Mouse (Mus musculus): ENCODE data around the gene Rdh7. TPM values are rescaled to one million over a fixed set of nuclear protein-coding genes. Genes with fewer than 3 reads are reported as not detected.
"Not testable (repeated sequence)": the region's sequence is repeated elsewhere in the genome, so short reads cannot be mapped to it uniquely, and the experiment has no call there.

The Rdh7 gene
- polyA plus RNA-seq, 1 experiment: not detected

GRCm38 (mm10) chr10:127917651-127918050 lies 29.0 kb upstream of the Rdh7 start:
- Histone ChIP-seq H3K4me3 (ENCODE audit: insufficient read depth, low read length) (no peak overlapping the region), H3K4me1 (ENCODE audit: control insufficient read depth, insufficient read depth, low read length) (no peaks in the 10 kb centered on the region), H3K27ac (ENCODE audit: insufficient read depth, low read length) (no peak overlapping the region)
- no peak for TF ChIP-seq POLR2A (IDR thresholded peaks at IDR 0.05; ENCODE audit: low read depth, low read length)
- no peak for TF ChIP-seq CTCF (IDR thresholded peaks at IDR 0.05; ENCODE audit: borderline replicate concordance, insufficient read depth, low read length)

- H3K4me1 ChIP-seq (ENCODE audit: control insufficient read depth, insufficient read depth, low read length); H3K4me3 ChIP-seq (ENCODE audit: insufficient read depth, low read length); H3K27ac ChIP-seq (ENCODE audit: insufficient read depth, low read length): not testable (repeated sequence)
Observed at GRCm38 (mm10) chr10:127917183-127917582, 28.6 kb upstream of the Rdh7 start.

- H3K4me3 ChIP-seq (ENCODE audit: insufficient read depth, low read length): no peak overlapping the region
- no peak overlapping the region for H3K27ac ChIP-seq (ENCODE audit: insufficient read depth, low read length)
- no peak for TF ChIP-seq POLR2A (IDR thresholded peaks at IDR 0.05; ENCODE audit: low read depth, low read length)
- H3K4me1 ChIP-seq (ENCODE audit: control insufficient read depth, insufficient read depth, low read length): no peaks in the 10 kb centered on the region
Observed at GRCm38 (mm10) chr10:127915578-127915977, 27.0 kb upstream of the Rdh7 start.

GRCm38 (mm10) chr10:127907386-127907951 lies 18.9 kb upstream of the Rdh7 start:
- H3K27ac ChIP-seq (ENCODE audit: insufficient read depth, low read length): no peak overlapping the region
- no peak overlapping the region for H3K4me3 ChIP-seq (ENCODE audit: insufficient read depth, low read length)
- no peaks in the 10 kb centered on the region for H3K4me1 ChIP-seq (ENCODE audit: control insufficient read depth, insufficient read depth, low read length)
- TF ChIP-seq CTCF (IDR thresholded peaks at IDR 0.05; ENCODE audit: borderline replicate concordance, insufficient read depth, low read length) (no peak), POLR2A (IDR thresholded peaks at IDR 0.05; ENCODE audit: low read depth, low read length) (no peak)

GRCm38 (mm10) chr10:127906138-127906537 lies 17.5 kb upstream of the Rdh7 start:
- TF ChIP-seq POLR2A (IDR thresholded peaks at IDR 0.05; ENCODE audit: low read depth, low read length) (no peak), CTCF (IDR thresholded peaks at IDR 0.05; ENCODE audit: borderline replicate concordance, insufficient read depth, low read length) (no peak)
- H3K4me1 ChIP-seq (ENCODE audit: control insufficient read depth, insufficient read depth, low read length): no peaks in the 10 kb centered on the region
- H3K27ac ChIP-seq (ENCODE audit: insufficient read depth, low read length): no peak overlapping the region
- no peak overlapping the region for H3K4me3 ChIP-seq (ENCODE audit: insufficient read depth, low read length)

- TF ChIP-seq CTCF (IDR thresholded peaks at IDR 0.05; ENCODE audit: borderline replicate concordance, insufficient read depth, low read length): no peak
- no peak for TF ChIP-seq POLR2A (IDR thresholded peaks at IDR 0.05; ENCODE audit: low read depth, low read length)
- H3K4me3 ChIP-seq (ENCODE audit: insufficient read depth, low read length): no peak overlapping the region
- H3K27ac ChIP-seq (ENCODE audit: insufficient read depth, low read length): no peak overlapping the region
- H3K4me1 ChIP-seq (ENCODE audit: control insufficient read depth, insufficient read depth, low read length): no peaks in the 10 kb centered on the region
Observed at GRCm38 (mm10) chr10:127904718-127905446, 16.3 kb upstream of the Rdh7 start.

- no peak overlapping the region for H3K27ac ChIP-seq (ENCODE audit: insufficient read depth, low read length)
- H3K4me1 ChIP-seq (ENCODE audit: control insufficient read depth, insufficient read depth, low read length): no peaks in the 10 kb centered on the region
- H3K4me3 ChIP-seq (ENCODE audit: insufficient read depth, low read length): no peak overlapping the region
- no peak for TF ChIP-seq POLR2A (IDR thresholded peaks at IDR 0.05; ENCODE audit: low read depth, low read length)
- TF ChIP-seq CTCF (IDR thresholded peaks at IDR 0.05; ENCODE audit: borderline replicate concordance, insufficient read depth, low read length): no peak
Observed at GRCm38 (mm10) chr10:127903116-127903515, 14.5 kb upstream of the Rdh7 start.

- Histone ChIP-seq H3K27ac (ENCODE audit: insufficient read depth, low read length) (no peak overlapping the region), H3K4me3 (ENCODE audit: insufficient read depth, low read length) (no peak overlapping the region), H3K4me1 (ENCODE audit: control insufficient read depth, insufficient read depth, low read length) (no peaks in the 10 kb centered on the region)
- no peak for TF ChIP-seq POLR2A (IDR thresholded peaks at IDR 0.05; ENCODE audit: low read depth, low read length)
- TF ChIP-seq CTCF (IDR thresholded peaks at IDR 0.05; ENCODE audit: borderline replicate concordance, insufficient read depth, low read length): no peak
Observed at GRCm38 (mm10) chr10:127901751-127902150, 13.1 kb upstream of the Rdh7 start.

- H3K4me1 ChIP-seq (ENCODE audit: control insufficient read depth, insufficient read depth, low read length): no peaks in the 10 kb centered on the region
- no peak overlapping the region for H3K4me3 ChIP-seq (ENCODE audit: insufficient read depth, low read length)
- TF ChIP-seq CTCF (IDR thresholded peaks at IDR 0.05; ENCODE audit: borderline replicate concordance, insufficient read depth, low read length): no peak
- TF ChIP-seq POLR2A (IDR thresholded peaks at IDR 0.05; ENCODE audit: low read depth, low read length): no peak
- H3K27ac ChIP-seq (ENCODE audit: insufficient read depth, low read length): no peak overlapping the region
Observed at GRCm38 (mm10) chr10:127899783-127900182, 11.2 kb upstream of the Rdh7 start.

- H3K27ac ChIP-seq (ENCODE audit: insufficient read depth, low read length): no peak within 1 kb of the TSS
- TF ChIP-seq POLR2A (IDR thresholded peaks at IDR 0.05; ENCODE audit: low read depth, low read length): no peak
- TF ChIP-seq CTCF (IDR thresholded peaks at IDR 0.05; ENCODE audit: borderline replicate concordance, insufficient read depth, low read length): no peak
- no peaks in the 10 kb centered on the region for H3K4me1 ChIP-seq (ENCODE audit: control insufficient read depth, insufficient read depth, low read length)
- H3K4me3 ChIP-seq (ENCODE audit: insufficient read depth, low read length): no peak within 1 kb of the TSS
Observed at GRCm38 (mm10) chr10:127898218-127898617, 9.6 kb upstream of the Rdh7 start, which contains the start of gene Sdr9c7. Sdr9c7 (plus strand) TSS chr10:127898518.

Measured in embryonic fibroblast, embryonic 13.5 days (primary cell).